ENCODE assay signal across 1 mouse cellular context in genomic region chr7:3630478-3630815, GRCm38 (mm10).
TF ChIP-seq lines count a peak whose summit lies in the region.

No protein-coding gene starts in this region.

TF ChIP-seq in CH12.LX, 34 proteins besides CTCF, POLR2A, EP300 and RAD21 (continued from another document):
- no peak for TF ChIP-seq SIN3A (IDR thresholded peaks at IDR 0.05; ENCODE audit: low read length)
- no peak for TF ChIP-seq IRF4 (IDR thresholded peaks at IDR 0.05; ENCODE audit: low read depth, low read length)
- no peak for TF ChIP-seq RCOR1 (conservative IDR thresholded peaks at IDR 0.05; ENCODE audit: low read depth, low read length)
- TF ChIP-seq POLR2AphosphoS2 (IDR thresholded peaks at IDR 0.05; ENCODE audit: low read depth, low read length), result no peak
- no peak for TF ChIP-seq MEF2A (IDR thresholded peaks at IDR 0.05; ENCODE audit: borderline replicate concordance, low read depth, low read length)
- no peak for TF ChIP-seq JUND (conservative IDR thresholded peaks at IDR 0.05; ENCODE audit: low read depth, low read length)
- TF ChIP-seq MAZ (IDR thresholded peaks at IDR 0.05; ENCODE audit: low read depth, low read length), result no peak
- TF ChIP-seq ZC3H11A (IDR thresholded peaks at IDR 0.05; ENCODE audit: low read depth, low read length), result no peak
- no peak for TF ChIP-seq MYC (IDR thresholded peaks at IDR 0.05; ENCODE audit: low read depth, low read length)
- TF ChIP-seq SMC3 (IDR thresholded peaks at IDR 0.05; ENCODE audit: low read depth, low read length), result no peak
- no peak for TF ChIP-seq ZKSCAN1 (IDR thresholded peaks at IDR 0.05; ENCODE audit: borderline replicate concordance, low read depth, low read length)
- TF ChIP-seq CHD1 (IDR thresholded peaks at IDR 0.05; ENCODE audit: low read depth, low read length), result no peak
- TF ChIP-seq USF1 (IDR thresholded peaks at IDR 0.05; ENCODE audit: low read depth, low read length), result no peak
- no peak for TF ChIP-seq GABPA (IDR thresholded peaks at IDR 0.05; ENCODE audit: insufficient replicate concordance, low read depth, low read length)
TF ChIP-seq in CH12.LX: peak in this region for 0.
